Mouse (Mus musculus) midbrain, postnatal 0 days (tissue): ENCODE measurements around the gene Ube2j1. TPM values are rescaled to one million over a fixed set of nuclear protein-coding genes. Genes with fewer than 3 reads are reported as not detected.

Source experiments
- ATAC-seq: fragments of 200-750 bp; cut with Nextera tagmentation; 2 replicates; pipeline ENCODE4 v1.8.0; 2017; ENCODE audit warnings: moderate number of reproducible peaks, mild to moderate bottlenecking, moderate TSS enrichment, moderate library complexity; ENCODE audit not compliant: low FRiP score
- DNase-seq: peaks from one replicate; pipeline ENCODE4 v3.0.0-alpha.2; 2015; ENCODE audit warnings: low spot score
- H3K27ac ChIP-seq: fragments of 300-500 bp; sonication (generic); 2 replicates; pipeline ENCODE4 v1.5.1; 2014; ENCODE audit warnings: low read depth, mild to moderate bottlenecking, low read length, mixed read lengths
- H3K27me3 ChIP-seq: fragments of 300-500 bp; sonication (generic); 2 replicates; pipeline ENCODE4 v1.6.1; 2014; ENCODE audit warnings: low read length, control low read depth, mixed read lengths; ENCODE audit not compliant: insufficient read depth
- H3K36me3 ChIP-seq: fragments of 300-500 bp; sonication (generic); 2 replicates; pipeline ENCODE4 v1.6.1; 2014; ENCODE audit warnings: low read length, control low read depth, mixed read lengths; ENCODE audit not compliant: insufficient read depth
- H3K4me1 ChIP-seq: fragments of 300-500 bp; sonication (generic); 2 replicates; pipeline ENCODE4 v1.6.1; 2014; ENCODE audit warnings: mild to moderate bottlenecking, control low read depth, antibody characterized with exemption, low read length, mixed read lengths; ENCODE audit not compliant: insufficient read depth
- H3K4me2 ChIP-seq: fragments of 300-500 bp; sonication (generic); 2 replicates; pipeline ENCODE4 v1.6.1; 2014; ENCODE audit warnings: low read depth, mild to moderate bottlenecking, low read length, mixed read lengths; ENCODE audit not compliant: poor library complexity, severe bottlenecking
- H3K4me3 ChIP-seq: fragments of 300-500 bp; sonication (generic); 2 replicates; pipeline ENCODE4 v1.5.1; 2014; ENCODE audit warnings: low read depth, mild to moderate bottlenecking, low read length, moderate library complexity
- H3K9ac ChIP-seq: fragments of 300-500 bp; sonication (generic); replicated peaks from 2 replicates; pipeline ENCODE4 v1.6.1; 2014; ENCODE audit warnings: mild to moderate bottlenecking, low read length, moderate library complexity, mixed read lengths; ENCODE audit not compliant: poor library complexity, severe bottlenecking
- H3K9me3 ChIP-seq: fragments of 300-500 bp; sonication (generic); 2 replicates; pipeline ENCODE4 v1.6.1; 2016; ENCODE audit warnings: low read length, control low read depth
- CTCF ChIP-seq: IDR thresholded peaks from 2 replicates; pipeline ENCODE4 v1.5.1; 2016; ENCODE audit warnings: antibody characterized with exemption, mild to moderate bottlenecking
- WGBS: fragments of 180-500 bp; shearing (Covaris S2); extraction: QIAGEN DNeasy Blood & Tissue Kit; methylation state at CpG from one replicate; pipeline ENCODE4 v1.1.7; 2014; 5-methylcytosine and 5-hydroxymethylcytosine counted together
- polyA plus RNA-seq: library from polyadenylated mRNA; unstranded; fragments of >200 nt; fragmentation: Nextera tagmentation; extraction: Ambion mirVana; gene quantifications from 2 replicates; pipeline ENCODE4 v1.2.1, GENCODE M21; 2015
- total RNA-seq: library from RNA; depleted of rRNA; stranded (reverse); fragments of >200 nt; gene quantifications from 2 replicates; pipeline ENCODE4 v1.2.3, GENCODE M21; 2014

The Ube2j1 gene
- total and polyA plus RNA-seq, 2 experiments from 2014 or later = 70.3 to 126 TPM

GRCm38 (mm10) chr4:33064986-33065385 lies 33.8 kb downstream of the Ube2j1 start:
- DNase-seq (no peak), ATAC-seq (no peak)
- Histone ChIP-seq H3K4me2 (no peak overlapping the region), H3K36me3 (no peaks in the 10 kb centered on the region), H3K4me1 (no peaks in the 10 kb centered on the region), H3K9me3 (no peaks in the 10 kb centered on the region), H3K27ac (no peak overlapping the region), H3K4me3 (no peak overlapping the region), H3K9ac (no peak overlapping the region), H3K27me3 (no peaks in the 10 kb centered on the region)
- 81% methylated on average over 6 of the region's 6 CpGs for WGBS
- TF ChIP-seq CTCF = no peak

- Histone ChIP-seq H3K36me3 (no peaks in the 10 kb centered on the region), H3K4me2 (no peak overlapping the region), H3K9me3 (no peaks in the 10 kb centered on the region), H3K9ac (no peak overlapping the region), H3K4me3 (no peak overlapping the region), H3K27ac (no peak overlapping the region), H3K27me3 (no peaks in the 10 kb centered on the region), H3K4me1 (no peaks in the 10 kb centered on the region)
- DNase-seq (no peak), ATAC-seq (no peak)
- 42% methylated on average over 14 of the region's 14 CpGs for WGBS
- TF ChIP-seq CTCF = no peak
These were observed 35.2 kb downstream of the Ube2j1 start for GRCm38 (mm10) chr4:33066223-33066960.

GRCm38 (mm10) chr4:33067331-33067730 lies 36.1 kb downstream of the Ube2j1 start:
- H3K27ac ChIP-seq = no peak overlapping the region
- H3K9me3 ChIP-seq = no peaks in the 10 kb centered on the region
- WGBS = 90% methylated on average over 3 of the region's 3 CpGs
- no peak for ATAC-seq
- no peaks in the 10 kb centered on the region for H3K27me3 ChIP-seq
- H3K36me3 ChIP-seq = no peaks in the 10 kb centered on the region
- no peak for DNase-seq
- H3K4me2 ChIP-seq = no peak overlapping the region
- no peak for TF ChIP-seq CTCF
- no peak overlapping the region for H3K4me3 ChIP-seq
- H3K9ac ChIP-seq = no peak overlapping the region
- H3K4me1 ChIP-seq = no peaks in the 10 kb centered on the region

- H3K4me3 ChIP-seq = no peak overlapping the region
- H3K27ac ChIP-seq = no peak overlapping the region
- 87% methylated on average over 6 of the region's 6 CpGs for WGBS
- ATAC-seq = no peak
- H3K4me1 ChIP-seq = no peaks in the 10 kb centered on the region
- no peak for DNase-seq
- no peaks in the 10 kb centered on the region for H3K9me3 ChIP-seq
- no peaks in the 10 kb centered on the region for H3K27me3 ChIP-seq
- no peak overlapping the region for H3K9ac ChIP-seq
- no peak overlapping the region for H3K4me2 ChIP-seq
- no peak for TF ChIP-seq CTCF
- H3K36me3 ChIP-seq = no peaks in the 10 kb centered on the region
These were observed 36.6 kb downstream of the Ube2j1 start for GRCm38 (mm10) chr4:33067826-33068225.

GRCm38 (mm10) chr4:33068894-33069293 lies 37.7 kb downstream of the Ube2j1 start:
- no peaks in the 10 kb centered on the region for H3K9me3 ChIP-seq
- no peaks in the 10 kb centered on the region for H3K36me3 ChIP-seq
- H3K27ac ChIP-seq = no peak overlapping the region
- no peak overlapping the region for H3K4me2 ChIP-seq
- WGBS = 70% methylated on average over 6 of the region's 6 CpGs
- no peak overlapping the region for H3K9ac ChIP-seq
- H3K4me3 ChIP-seq = no peak overlapping the region
- no peaks in the 10 kb centered on the region for H3K27me3 ChIP-seq
- no peak for TF ChIP-seq CTCF
- no peaks in the 10 kb centered on the region for H3K4me1 ChIP-seq
- DNase-seq (peak; percentile 81), ATAC-seq (no peak)

GRCm38 (mm10) chr4:33070326-33070725 lies 39.1 kb downstream of the Ube2j1 start:
- TF ChIP-seq CTCF = no peak
- Histone ChIP-seq H3K36me3 (no peaks in the 10 kb centered on the region), H3K27me3 (no peaks in the 10 kb centered on the region), H3K4me1 (no peaks in the 10 kb centered on the region), H3K9ac (no peak overlapping the region), H3K9me3 (no peaks in the 10 kb centered on the region), H3K4me2 (no peak overlapping the region), H3K4me3 (no peak overlapping the region), H3K27ac (no peak overlapping the region)
- 91% methylated on average over 6 of the region's 6 CpGs for WGBS
- DNase-seq (no peak), ATAC-seq (no peak)
